Mouse (Mus musculus): Measurements from ENCODE around the gene Padi4.

Padi4 gene

DNA sequence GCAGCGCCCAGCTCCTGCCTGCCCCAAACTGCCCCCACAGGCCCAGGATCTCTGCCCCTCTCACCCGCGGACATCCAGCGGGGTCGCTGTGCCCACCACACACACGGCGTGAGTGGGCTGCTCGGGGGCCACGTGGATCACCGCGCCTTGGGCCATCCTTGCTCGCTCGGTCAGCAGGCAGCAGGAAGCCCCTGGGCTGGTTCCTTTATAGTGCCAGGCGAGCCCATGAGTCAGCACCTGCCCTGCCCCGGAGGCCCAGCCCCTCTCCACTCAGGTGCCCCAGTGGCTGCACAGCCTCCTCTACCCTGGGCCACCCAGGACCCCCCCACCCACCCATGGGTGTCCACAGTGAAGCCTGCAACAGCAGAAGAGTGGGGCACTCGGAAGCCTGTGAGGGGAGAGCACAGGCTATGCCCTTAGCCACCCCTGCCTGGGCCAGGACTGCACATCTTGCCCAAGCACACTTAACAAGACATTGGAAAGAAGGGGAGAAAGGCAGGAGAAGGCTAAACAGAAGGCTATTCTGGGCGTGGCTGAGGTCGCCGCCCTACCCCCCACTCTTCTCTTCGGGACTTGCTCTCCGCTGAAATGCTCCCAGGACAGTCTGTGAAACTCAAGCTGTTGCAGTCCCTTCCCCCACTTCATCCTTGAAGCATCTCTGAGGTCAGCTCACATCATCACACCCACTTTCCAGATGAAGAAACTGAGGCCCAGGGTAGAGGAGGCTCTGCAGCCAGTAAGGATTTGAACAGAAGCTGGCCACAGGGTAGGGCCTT lies at the start of gene Padi4:
TSS of gene Padi4 (minus strand) at position 212 of the 776 bp plus-strand sequence.
- DNase-seq: no peak

- DNase-seq: peak in 1 of 2 experiments; percentile 69
Observed at GRCm38 (mm10) chr4:140821988-140822387, 48.0 kb upstream of the Padi4 start.

GRCm38 (mm10) chr4:140817413-140817812 lies 43.4 kb upstream of the Padi4 start:
- no peak for DNase-seq

GRCm38 (mm10) chr4:140815996-140816917 lies 42.2 kb upstream of the Padi4 start:
- DNase-seq: peak; percentile 90 to 92

GRCm38 (mm10) chr4:140815496-140815895 lies 41.5 kb upstream of the Padi4 start:
- no peak for DNase-seq

DNA sequence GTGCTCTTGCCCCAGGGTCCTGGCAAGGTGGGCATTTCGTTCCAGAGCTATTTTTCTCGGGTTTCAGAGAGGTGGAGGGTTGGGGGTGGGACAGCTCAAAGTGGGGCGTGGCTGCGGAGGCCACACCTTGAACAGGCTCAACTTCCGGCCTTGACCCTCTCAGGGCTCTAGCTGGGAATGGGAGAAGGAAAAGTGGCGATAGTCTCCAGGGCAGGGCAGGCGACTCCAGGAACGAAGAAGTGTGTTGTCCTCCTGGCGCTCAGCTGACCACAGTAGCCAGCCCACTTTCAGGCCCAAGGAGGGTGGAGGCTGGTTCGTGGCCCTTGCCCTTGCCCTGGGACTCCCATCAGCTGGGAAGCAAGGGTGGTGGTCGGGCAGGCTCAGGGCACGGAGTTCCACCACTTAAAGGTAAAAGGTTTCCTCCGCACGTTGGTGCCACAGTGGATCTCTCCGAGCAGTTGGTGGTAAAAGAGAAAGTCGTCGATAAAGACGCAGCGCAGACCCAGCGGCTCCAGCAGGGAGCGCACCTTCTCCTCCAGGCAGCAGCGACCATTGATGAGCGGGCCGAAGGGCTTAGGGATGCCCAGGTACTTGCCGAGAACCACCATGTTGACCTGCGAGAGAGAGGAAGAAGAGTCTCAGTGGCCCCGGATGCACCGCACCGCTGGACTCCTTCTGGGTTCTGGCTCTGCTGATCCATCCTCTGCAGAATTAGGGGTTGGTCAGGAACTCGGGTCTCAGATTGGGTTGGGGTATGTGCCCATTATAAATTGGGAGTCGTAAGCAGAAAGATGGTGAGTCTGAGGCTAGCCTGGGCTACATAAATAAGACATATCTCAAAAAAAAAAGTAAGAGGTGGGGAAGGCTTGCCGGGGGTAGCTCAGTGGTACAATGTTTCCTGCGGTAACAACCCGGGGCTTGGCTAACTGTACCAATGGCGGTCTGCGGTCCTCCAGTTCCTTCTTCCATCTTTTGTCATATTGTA lies 40.5 kb upstream of the Padi4 start:
- DNase-seq: peak; percentile 56 to 78

- DNase-seq: no peak
Observed at GRCm38 (mm10) chr4:140813358-140814185, 39.5 kb upstream of the Padi4 start.

DNA sequence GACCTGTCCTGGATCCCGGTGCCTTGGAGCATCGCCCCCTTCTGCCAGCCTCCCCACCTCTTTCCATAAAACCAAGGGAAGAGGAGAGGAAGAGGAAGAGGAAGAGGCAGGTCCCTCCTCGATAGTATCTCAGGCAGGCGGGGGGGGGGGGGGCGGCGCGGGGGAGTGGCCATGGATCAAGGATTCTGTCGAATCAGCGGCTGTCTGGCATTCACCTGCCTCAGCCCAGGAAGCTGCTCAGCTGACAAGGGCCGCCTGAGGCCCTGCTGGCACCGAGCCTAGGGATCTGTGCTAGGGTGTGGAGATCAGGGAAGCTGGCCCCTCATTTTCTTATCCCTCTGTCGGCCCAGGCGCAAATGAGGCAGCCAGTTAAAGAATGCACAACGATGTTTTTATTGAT lies 38.6 kb upstream of the Padi4 start:
- peak; percentile 49 to 72 for DNase-seq

DNA sequence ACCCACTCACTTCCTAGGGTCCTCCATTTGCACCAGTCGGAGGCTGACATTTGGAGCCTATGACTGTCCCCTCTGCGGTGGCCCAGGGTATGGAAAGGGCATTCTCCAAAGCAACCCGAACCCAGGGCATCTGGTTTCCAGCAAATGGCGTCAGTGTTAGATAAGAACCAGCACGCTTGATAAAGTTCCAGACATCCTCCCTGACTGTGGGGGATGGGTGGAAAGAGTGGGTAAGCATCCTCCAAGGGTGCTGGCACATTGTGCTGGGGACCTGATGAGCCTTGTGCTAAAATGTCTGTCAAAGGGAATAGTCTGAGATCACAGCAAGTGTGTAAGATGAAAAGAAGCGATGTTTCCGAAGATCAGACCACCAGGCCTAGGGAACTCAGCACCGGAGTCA lies 38.2 kb upstream of the Padi4 start:
- no peak for DNase-seq

- DNase-seq: no peak
Observed at GRCm38 (mm10) chr4:140810458-140811260, 36.6 kb upstream of the Padi4 start, which contains the start of gene Padi3. Padi3 (minus strand) TSS chr4:140810648.

GRCm38 (mm10) chr4:140809118-140809517 lies 35.1 kb upstream of the Padi4 start:
- DNase-seq: no peak

GRCm38 (mm10) chr4:140804601-140805000 lies 30.6 kb upstream of the Padi4 start:
- no peak for DNase-seq

- no peak for DNase-seq
Observed at GRCm38 (mm10) chr4:140801364-140801763, 27.3 kb upstream of the Padi4 start.

DNA sequence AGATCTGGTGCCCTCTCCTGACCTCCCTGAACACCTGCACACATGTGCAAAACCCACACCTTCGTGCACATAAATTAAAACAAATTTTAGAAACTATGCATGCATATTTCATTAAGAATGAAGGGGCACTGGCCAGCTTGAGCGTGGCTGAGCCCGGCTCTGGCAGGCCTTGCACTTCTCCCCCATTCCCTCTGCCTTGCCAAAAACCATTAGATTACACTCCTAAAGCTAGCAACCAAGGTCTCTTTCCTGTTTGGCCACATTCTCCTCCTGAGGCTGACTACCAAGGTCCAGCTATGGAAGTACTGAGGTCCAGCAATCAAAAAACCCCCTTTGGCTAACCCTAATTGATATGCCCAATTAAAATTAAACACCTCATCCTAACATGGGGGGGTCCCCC lies 22.8 kb upstream of the Padi4 start:
- DNase-seq: no peak

GRCm38 (mm10) chr4:140794678-140795077 lies 20.6 kb upstream of the Padi4 start:
- no peak for DNase-seq

- DNase-seq: no peak
Observed at GRCm38 (mm10) chr4:140793795-140794194, 19.8 kb upstream of the Padi4 start.

DNA sequence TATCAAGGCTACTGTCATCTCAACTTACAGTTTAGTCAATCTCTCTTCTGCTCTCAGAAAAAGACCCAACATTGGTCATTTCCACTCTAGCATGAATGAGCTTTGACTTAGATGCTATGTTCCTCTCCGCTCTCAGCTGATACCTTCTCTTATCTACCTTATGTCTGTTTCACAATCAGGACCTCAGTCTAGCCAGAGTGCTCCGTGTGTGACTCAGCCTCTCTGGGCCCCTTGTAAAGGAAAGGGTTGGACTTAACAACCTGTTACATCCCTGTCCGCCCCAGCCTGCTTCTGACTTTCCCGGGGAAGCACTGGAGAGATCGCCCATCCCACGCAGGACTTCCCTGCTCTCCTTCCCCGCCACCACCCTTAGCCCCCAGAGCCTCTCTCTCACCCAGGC lies 18.5 kb upstream of the Padi4 start:
- no peak for DNase-seq

GRCm38 (mm10) chr4:140791071-140791470 lies 17.0 kb upstream of the Padi4 start:
- no peak for DNase-seq

GRCm38 (mm10) chr4:140789983-140790382 lies 15.9 kb upstream of the Padi4 start:
- no peak for DNase-seq

DNA sequence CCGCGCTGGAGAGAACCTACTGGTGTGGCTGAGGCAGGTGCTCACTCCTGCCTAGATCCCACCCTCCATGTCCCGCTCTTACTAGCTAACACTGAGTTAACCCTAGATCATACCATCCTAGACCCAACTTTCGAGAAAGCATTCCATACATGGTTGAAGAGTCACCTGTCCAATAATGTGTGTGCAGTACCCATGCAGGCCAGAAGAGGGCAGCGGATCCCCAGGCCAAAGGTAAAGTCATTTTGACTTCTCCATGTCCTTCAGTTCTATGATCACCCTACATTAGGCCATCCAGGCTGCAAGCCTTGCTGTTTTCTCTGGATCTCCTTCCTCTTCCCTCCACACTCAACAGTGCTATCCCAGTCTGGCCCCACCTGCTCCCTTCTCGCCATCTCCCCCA lies 14.9 kb upstream of the Padi4 start:
- DNase-seq: peak; percentile 67 to 81

- DNase-seq: no peak
Observed at GRCm38 (mm10) chr4:140788264-140788663, 14.2 kb upstream of the Padi4 start.
